Mouse (Mus musculus): ENCODE results near the gene Trim42. TPM values are rescaled to one million over a fixed set of nuclear protein-coding genes. Genes with fewer than 3 reads are reported as not detected.

Trim42 gene
- total RNA-seq (2021) = not detected

- no peak for DNase-seq
Observed at GRCm38 (mm10) chr9:97369591-97369990, at the start of gene Trim42. Trim42 (minus strand) TSS chr9:97369958.

GRCm38 (mm10) chr9:97414876-97415668 is 45.3 kb upstream of the Trim42 start:
- DNase-seq = no peak

GRCm38 (mm10) chr9:97408142-97408541 is 38.4 kb upstream of the Trim42 start:
- DNase-seq = no peak

- no peak for DNase-seq
Observed at GRCm38 (mm10) chr9:97356441-97356840, 13.3 kb downstream of the Trim42 start.

GRCm38 (mm10) chr9:97344767-97345297 is 24.9 kb downstream of the Trim42 start:
- DNase-seq = no peak

- no peak for DNase-seq
Observed at GRCm38 (mm10) chr9:97341772-97342171, 28.0 kb downstream of the Trim42 start.

GRCm38 (mm10) chr9:97322846-97323245 is 46.9 kb downstream of the Trim42 start:
- no peak for DNase-seq

GRCm38 (mm10) chr9:97322120-97322519 is 47.6 kb downstream of the Trim42 start:
- DNase-seq = no peak

GRCm38 (mm10) chr9:97315421-97316055 is 54.2 kb downstream of the Trim42 start:
- DNase-seq = no peak

- DNase-seq = no peak
Observed at GRCm38 (mm10) chr9:97311614-97312013, 58.1 kb downstream of the Trim42 start.

GRCm38 (mm10) chr9:97309509-97310053 is 60.2 kb downstream of the Trim42 start:
- DNase-seq = no peak

- no peak for DNase-seq
Observed at GRCm38 (mm10) chr9:97307705-97308485, 61.9 kb downstream of the Trim42 start.
